Mouse (Mus musculus) stomach, embryonic 15.5 days (tissue): ENCODE measurements at regions not wholly inside any gene's neighbourhood (a gene's known extent, or its start where the extent isn't known, plus 50 kb on each side); places are given as distances from the start of the nearest gene placed in this dataset.

Source experiments
- ATAC-seq: fragments of 200-750 bp; cut with Nextera tagmentation; 2 replicates; pipeline ENCODE4 v1.8.0; 2017; ENCODE audit warnings: low read depth, moderate number of reproducible peaks, moderate TSS enrichment; ENCODE audit not compliant: insufficient read depth, low FRiP score
- H3K27ac ChIP-seq: fragments of 300-500 bp; sonication (generic); 2 replicates; pipeline ENCODE4 v1.5.1; 2015; ENCODE audit warnings: mild to moderate bottlenecking, inconsistent platforms
- H3K27me3 ChIP-seq: fragments of 300-500 bp; sonication (generic); replicated peaks from 2 replicates; pipeline ENCODE4 v1.6.1; 2015; ENCODE audit warnings: inconsistent platforms
- H3K36me3 ChIP-seq: fragments of 300-500 bp; sonication (generic); 2 replicates; pipeline ENCODE4 v1.6.1; 2015; ENCODE audit warnings: inconsistent platforms
- H3K4me1 ChIP-seq: fragments of 300-500 bp; sonication (generic); 2 replicates; pipeline ENCODE4 v1.6.1; 2015; ENCODE audit warnings: inconsistent platforms
- H3K4me2 ChIP-seq: fragments of 300-500 bp; sonication (generic); 2 replicates; pipeline ENCODE4 v1.6.1; 2015; ENCODE audit warnings: mild to moderate bottlenecking, inconsistent platforms
- H3K4me3 ChIP-seq: fragments of 300-500 bp; sonication (generic); replicated peaks from 2 replicates; pipeline ENCODE4 v1.5.1; 2015; ENCODE audit warnings: inconsistent platforms
- H3K9ac ChIP-seq: fragments of 300-500 bp; sonication (generic); 2 replicates; pipeline ENCODE4 v1.6.1; 2015; ENCODE audit warnings: inconsistent platforms
- H3K9me3 ChIP-seq: fragments of 300-500 bp; sonication (generic); 2 replicates; pipeline ENCODE4 v1.6.1; 2016; ENCODE audit warnings: inconsistent platforms
- WGBS: fragments of 180-500 bp; shearing (Covaris S2); methylation state at CpG from one replicate; pipeline ENCODE4 v1.1.7; 2015; 5-methylcytosine and 5-hydroxymethylcytosine counted together

GRCm38 (mm10) chr10:44857444-44857843, 209.6 kb upstream of the Prep start:
- no peak overlapping the region for H3K4me3 ChIP-seq
- no peaks in the 10 kb centered on the region for H3K9me3 ChIP-seq
- H3K36me3 ChIP-seq = no peaks in the 10 kb centered on the region
- no peak for ATAC-seq
- H3K4me1 ChIP-seq = no peaks in the 10 kb centered on the region
- no peaks in the 10 kb centered on the region for H3K27me3 ChIP-seq
- 71% methylated on average over 4 of the region's 4 CpGs for WGBS
- H3K27ac ChIP-seq = no peak overlapping the region
- no peak overlapping the region for H3K4me2 ChIP-seq
- no peak overlapping the region for H3K9ac ChIP-seq

- no peaks in the 10 kb centered on the region for H3K36me3 ChIP-seq
- H3K9ac ChIP-seq = no peak overlapping the region
- no peaks in the 10 kb centered on the region for H3K27me3 ChIP-seq
- H3K4me3 ChIP-seq = no peak overlapping the region
- no peaks in the 10 kb centered on the region for H3K9me3 ChIP-seq
- no peak overlapping the region for H3K27ac ChIP-seq
- WGBS = 90% methylated on average over 4 of the region's 4 CpGs
- ATAC-seq = no peak
- no peaks in the 10 kb centered on the region for H3K4me1 ChIP-seq
- no peak overlapping the region for H3K4me2 ChIP-seq
These were observed 212.9 kb upstream of the Prep start for GRCm38 (mm10) chr10:44854109-44854508.

GRCm38 (mm10) chr10:44849016-44849415, 218.0 kb upstream of the Prep start:
- ATAC-seq = no peak
- WGBS = 74% methylated on average over 4 of the region's 4 CpGs

GRCm38 (mm10) chr10:44846765-44847164, 220.2 kb upstream of the Prep start:
- no peak overlapping the region for H3K9ac ChIP-seq

More at GRCm38 (mm10) chr10:44849016-44849415, 218.0 kb upstream of the Prep start:
- Histone ChIP-seq H3K9ac (no peak overlapping the region), H3K27ac (no peak overlapping the region), H3K9me3 (no peaks in the 10 kb centered on the region), H3K4me3 (no peak overlapping the region), H3K4me2 (no peak overlapping the region), H3K27me3 (no peaks in the 10 kb centered on the region), H3K4me1 (0 out of 2 replicates have a peak, but pooled peaks cover 5% of the 10 kb centered on the region), H3K36me3 (no peaks in the 10 kb centered on the region)

GRCm38 (mm10) chr10:44846149-44846548, 220.9 kb upstream of the Prep start:
- no peak overlapping the region for H3K4me3 ChIP-seq
- H3K27me3 ChIP-seq = no peaks in the 10 kb centered on the region
- no peak overlapping the region for H3K4me2 ChIP-seq
- peak; percentile 58; the same call in 1 of the 2 replicates for ATAC-seq
- no peaks in the 10 kb centered on the region for H3K9me3 ChIP-seq
- H3K27ac ChIP-seq = peak overlapping the region; percentile 57
- H3K9ac ChIP-seq = no peak overlapping the region
- WGBS = 6% methylated on average over 2 of the region's 2 CpGs
- H3K4me1 ChIP-seq = 0 out of 2 replicates have a peak, but pooled peaks cover 5% of the 10 kb centered on the region
- no peaks in the 10 kb centered on the region for H3K36me3 ChIP-seq

More at GRCm38 (mm10) chr10:44846765-44847164, 220.2 kb upstream of the Prep start:
- WGBS = 49% methylated on average over 3 of the region's 3 CpGs
- no peak overlapping the region for H3K4me3 ChIP-seq
- H3K9me3 ChIP-seq = no peaks in the 10 kb centered on the region
- 0 out of 2 replicates have a peak, but pooled peaks cover 5% of the 10 kb centered on the region for H3K4me1 ChIP-seq
- H3K4me2 ChIP-seq = no peak overlapping the region
- ATAC-seq = no peak
- H3K27me3 ChIP-seq = no peaks in the 10 kb centered on the region
- peak overlapping the region; percentile 57; the same call in 1 of the 2 replicates for H3K27ac ChIP-seq
- H3K36me3 ChIP-seq = no peaks in the 10 kb centered on the region

- 59% methylated on average over 2 of the region's 2 CpGs for WGBS
- H3K27ac ChIP-seq = no peak overlapping the region
- no peak overlapping the region for H3K4me2 ChIP-seq
- H3K9me3 ChIP-seq = no peaks in the 10 kb centered on the region
- no peak overlapping the region for H3K9ac ChIP-seq
- no peaks in the 10 kb centered on the region for H3K36me3 ChIP-seq
- no peak for ATAC-seq
- no peak overlapping the region for H3K4me3 ChIP-seq
- H3K4me1 ChIP-seq = no peaks in the 10 kb centered on the region
- H3K27me3 ChIP-seq = no peaks in the 10 kb centered on the region
These were observed 226.6 kb upstream of the Prep start for GRCm38 (mm10) chr10:44840449-44840848.

- ATAC-seq = no peak
- Histone ChIP-seq H3K27ac (no peak overlapping the region), H3K9ac (no peak overlapping the region), H3K36me3 (no peaks in the 10 kb centered on the region), H3K4me3 (no peak overlapping the region), H3K4me1 (no peaks in the 10 kb centered on the region), H3K27me3 (no peaks in the 10 kb centered on the region), H3K4me2 (no peak overlapping the region), H3K9me3 (no peaks in the 10 kb centered on the region)
- WGBS = 92% methylated on average over 1 of the region's 1 CpGs
These were observed 234.5 kb upstream of the Prep start for GRCm38 (mm10) chr10:44832455-44832854.

GRCm38 (mm10) chr10:44826271-44826670, 240.7 kb upstream of the Prep start:
- H3K9ac ChIP-seq = no peak overlapping the region
- 48% methylated on average over 3 of the region's 3 CpGs for WGBS
- no peak overlapping the region for H3K4me3 ChIP-seq
- no peaks in the 10 kb centered on the region for H3K4me1 ChIP-seq
- no peak overlapping the region for H3K4me2 ChIP-seq
- no peak for ATAC-seq
- H3K9me3 ChIP-seq = no peaks in the 10 kb centered on the region
- H3K27me3 ChIP-seq = no peaks in the 10 kb centered on the region
- no peaks in the 10 kb centered on the region for H3K36me3 ChIP-seq
- H3K27ac ChIP-seq = no peak overlapping the region

GRCm38 (mm10) chr10:44821666-44822065, 245.3 kb upstream of the Prep start:
- no peaks in the 10 kb centered on the region for H3K27me3 ChIP-seq
- H3K4me3 ChIP-seq = no peak overlapping the region
- WGBS = 91% methylated on average over 3 of the region's 3 CpGs
- no peaks in the 10 kb centered on the region for H3K9me3 ChIP-seq
- no peaks in the 10 kb centered on the region for H3K36me3 ChIP-seq
- H3K27ac ChIP-seq = no peak overlapping the region
- H3K4me2 ChIP-seq = no peak overlapping the region
- no peak for ATAC-seq
- no peak overlapping the region for H3K9ac ChIP-seq
- no peaks in the 10 kb centered on the region for H3K4me1 ChIP-seq

- no peaks in the 10 kb centered on the region for H3K4me1 ChIP-seq
- no peaks in the 10 kb centered on the region for H3K27me3 ChIP-seq
- no peak overlapping the region for H3K9ac ChIP-seq
- no peak overlapping the region for H3K4me3 ChIP-seq
- WGBS = 60% methylated on average over 2 of the region's 2 CpGs
- no peak overlapping the region for H3K4me2 ChIP-seq
- no peak for ATAC-seq
- no peak overlapping the region for H3K27ac ChIP-seq
- no peaks in the 10 kb centered on the region for H3K9me3 ChIP-seq
- H3K36me3 ChIP-seq = no peaks in the 10 kb centered on the region
These were observed 246.6 kb upstream of the Prep start for GRCm38 (mm10) chr10:44820379-44820778.

GRCm38 (mm10) chr10:44819361-44819760, 247.6 kb upstream of the Prep start:
- Histone ChIP-seq H3K4me1 (no peaks in the 10 kb centered on the region), H3K4me2 (no peak overlapping the region), H3K27me3 (no peaks in the 10 kb centered on the region), H3K36me3 (no peaks in the 10 kb centered on the region), H3K9ac (no peak overlapping the region), H3K9me3 (no peaks in the 10 kb centered on the region), H3K4me3 (no peak overlapping the region), H3K27ac (no peak overlapping the region)
- no peak for ATAC-seq
- 81% methylated on average over 2 of the region's 2 CpGs for WGBS

GRCm38 (mm10) chr10:44818615-44819014, 248.4 kb upstream of the Prep start:
- H3K9ac ChIP-seq = no peak overlapping the region
- H3K9me3 ChIP-seq = no peaks in the 10 kb centered on the region
- no peak overlapping the region for H3K4me3 ChIP-seq
- H3K27me3 ChIP-seq = no peaks in the 10 kb centered on the region
- H3K4me2 ChIP-seq = no peak overlapping the region
- no peak for ATAC-seq
- H3K27ac ChIP-seq = no peak overlapping the region
- 57% methylated on average over 1 of the region's 1 CpGs for WGBS
- H3K4me1 ChIP-seq = no peaks in the 10 kb centered on the region
- no peaks in the 10 kb centered on the region for H3K36me3 ChIP-seq

- Histone ChIP-seq H3K9ac (no peak overlapping the region), H3K4me1 (no peaks in the 10 kb centered on the region), H3K9me3 (no peaks in the 10 kb centered on the region), H3K4me3 (no peak overlapping the region), H3K27me3 (no peaks in the 10 kb centered on the region), H3K27ac (no peak overlapping the region), H3K4me2 (no peak overlapping the region), H3K36me3 (no peaks in the 10 kb centered on the region)
- ATAC-seq = no peak
- 73% methylated on average over 1 of the region's 1 CpGs for WGBS
These were observed 267.9 kb upstream of the Prdm1 start for GRCm38 (mm10) chr10:44796205-44796604.
